Mouse (Mus musculus) forebrain, embryonic 15.5 days (tissue): ENCODE data around the gene Cpsf6. TPM values are rescaled to one million over a fixed set of nuclear protein-coding genes. Genes with fewer than 3 reads are reported as not detected.

Experiments used
- ATAC-seq: fragments of 200-750 bp; cut with Nextera tagmentation; replicated peaks from 2 replicates; pipeline ENCODE4 v1.8.0; 2017; ENCODE audit warnings: mild to moderate bottlenecking, moderate TSS enrichment, moderate library complexity
- H3K27ac ChIP-seq: fragments of 300-500 bp; sonication (generic); replicated peaks from 2 replicates; pipeline ENCODE4 v1.5.1; 2015; ENCODE audit warnings: mild to moderate bottlenecking, inconsistent platforms
- H3K27me3 ChIP-seq: fragments of 300-500 bp; sonication (generic); 2 replicates; pipeline ENCODE4 v1.6.1; 2015; ENCODE audit warnings: inconsistent platforms
- H3K36me3 ChIP-seq: fragments of 300-500 bp; sonication (generic); 2 replicates; pipeline ENCODE4 v1.6.1; 2015; ENCODE audit warnings: mild to moderate bottlenecking, inconsistent platforms
- H3K4me1 ChIP-seq: fragments of 300-500 bp; sonication (generic); 2 replicates; pipeline ENCODE4 v1.6.1; 2015; ENCODE audit warnings: inconsistent platforms
- H3K4me2 ChIP-seq: fragments of 300-500 bp; sonication (generic); replicated peaks from 2 replicates; pipeline ENCODE4 v1.6.1; 2015; ENCODE audit warnings: mild to moderate bottlenecking, inconsistent platforms
- H3K4me3 ChIP-seq: fragments of 300-500 bp; sonication (generic); 2 replicates; pipeline ENCODE4 v1.5.1; 2015; ENCODE audit warnings: mild to moderate bottlenecking, inconsistent platforms
- H3K9ac ChIP-seq: fragments of 300-500 bp; sonication (generic); replicated peaks from 2 replicates; pipeline ENCODE4 v1.6.1; 2015; ENCODE audit warnings: mild to moderate bottlenecking, inconsistent platforms
- H3K9me3 ChIP-seq: fragments of 300-500 bp; sonication (generic); 2 replicates; pipeline ENCODE4 v1.6.1; 2016; ENCODE audit warnings: inconsistent platforms
- WGBS: fragments of 180-500 bp; shearing (Covaris S2); methylation state at CpG from one replicate; pipeline ENCODE4 v1.1.7; 2015; ENCODE audit warnings: mixed read lengths; 5-methylcytosine and 5-hydroxymethylcytosine counted together
- polyA plus RNA-seq: library from polyadenylated mRNA; unstranded; fragments of >200 nt; fragmentation: Nextera tagmentation; extraction: Ambion mirVana; gene quantifications from 2 replicates; pipeline ENCODE4 v1.2.1, GENCODE M21; 2015

The Cpsf6 gene
- polyA plus RNA-seq, 1 experiment from 2014 or later = 201 TPM

- no peaks in the 10 kb centered on the region for H3K27me3 ChIP-seq
- 42% methylated on average over 6 of the region's 6 CpGs for WGBS
- no peak for ATAC-seq
These were observed 31.3 kb upstream of the Cpsf6 start for GRCm38 (mm10) chr10:117411131-117411530.

GRCm38 (mm10) chr10:117410481-117411048 lies 30.8 kb upstream of the Cpsf6 start:
- Histone ChIP-seq H3K27ac (no peak overlapping the region), H3K9me3 (no peaks in the 10 kb centered on the region), H3K4me1 (no peaks in the 10 kb centered on the region), H3K9ac (no peak overlapping the region), H3K36me3 (no peaks in the 10 kb centered on the region), H3K4me3 (no peak overlapping the region), H3K27me3 (no peaks in the 10 kb centered on the region), H3K4me2 (no peak overlapping the region)
- no peak for ATAC-seq
- WGBS = 89% methylated on average over 6 of the region's 6 CpGs

More at GRCm38 (mm10) chr10:117411131-117411530, 31.3 kb upstream of the Cpsf6 start:
- H3K9me3 ChIP-seq = no peaks in the 10 kb centered on the region
- no peaks in the 10 kb centered on the region for H3K4me1 ChIP-seq
- no peak overlapping the region for H3K27ac ChIP-seq
- no peak overlapping the region for H3K4me3 ChIP-seq
- H3K36me3 ChIP-seq = no peaks in the 10 kb centered on the region
- no peak overlapping the region for H3K9ac ChIP-seq
- H3K4me2 ChIP-seq = no peak overlapping the region

- Histone ChIP-seq H3K27ac (no peak overlapping the region), H3K4me3 (no peak overlapping the region), H3K4me2 (no peak overlapping the region), H3K27me3 (no peaks in the 10 kb centered on the region), H3K9ac (no peak overlapping the region), H3K9me3 (no peaks in the 10 kb centered on the region), H3K36me3 (no peaks in the 10 kb centered on the region), H3K4me1 (no peaks in the 10 kb centered on the region)
- ATAC-seq = no peak
- 82% methylated on average over 21 of the region's 21 CpGs for WGBS
These were observed 29.8 kb upstream of the Cpsf6 start for GRCm38 (mm10) chr10:117409373-117410354.

- H3K36me3 ChIP-seq = no peaks in the 10 kb centered on the region
- ATAC-seq = no peak
These were observed 28.9 kb upstream of the Cpsf6 start for GRCm38 (mm10) chr10:117408545-117409372.

GRCm38 (mm10) chr10:117407734-117408288 lies 28.0 kb upstream of the Cpsf6 start:
- no peak for ATAC-seq
- WGBS = 81% methylated on average over 4 of the region's 4 CpGs
- H3K4me2 ChIP-seq = no peak overlapping the region

More at GRCm38 (mm10) chr10:117408545-117409372, 28.9 kb upstream of the Cpsf6 start:
- Histone ChIP-seq H3K4me3 (no peak overlapping the region), H3K27me3 (no peaks in the 10 kb centered on the region), H3K9ac (no peak overlapping the region), H3K27ac (no peak overlapping the region), H3K4me1 (no peaks in the 10 kb centered on the region), H3K4me2 (no peak overlapping the region), H3K9me3 (no peaks in the 10 kb centered on the region)
- WGBS = 85% methylated on average over 7 of the region's 7 CpGs

GRCm38 (mm10) chr10:117406843-117407733 lies 27.3 kb upstream of the Cpsf6 start:
- no peak overlapping the region for H3K4me3 ChIP-seq
- WGBS = 90% methylated on average over 8 of the region's 8 CpGs
- no peak for ATAC-seq
- H3K27me3 ChIP-seq = no peaks in the 10 kb centered on the region
- H3K4me2 ChIP-seq = no peak overlapping the region
- H3K27ac ChIP-seq = no peak overlapping the region
- no peak overlapping the region for H3K9ac ChIP-seq
- peaks cover 8% of the 10 kb centered on the region for H3K4me1 ChIP-seq
- no peaks in the 10 kb centered on the region for H3K36me3 ChIP-seq
- H3K9me3 ChIP-seq = no peaks in the 10 kb centered on the region

More at GRCm38 (mm10) chr10:117407734-117408288, 28.0 kb upstream of the Cpsf6 start:
- no peak overlapping the region for H3K27ac ChIP-seq
- H3K27me3 ChIP-seq = no peaks in the 10 kb centered on the region
- H3K4me3 ChIP-seq = no peak overlapping the region
- peaks cover 8% of the 10 kb centered on the region for H3K4me1 ChIP-seq
- H3K9me3 ChIP-seq = no peaks in the 10 kb centered on the region
- no peaks in the 10 kb centered on the region for H3K36me3 ChIP-seq
- no peak overlapping the region for H3K9ac ChIP-seq

- H3K9ac ChIP-seq = no peak overlapping the region
- no peak for ATAC-seq
- H3K4me1 ChIP-seq = peaks cover 8% of the 10 kb centered on the region
- H3K9me3 ChIP-seq = no peaks in the 10 kb centered on the region
- H3K27ac ChIP-seq = no peak overlapping the region
- WGBS = 88% methylated on average over 5 of the region's 5 CpGs
- H3K4me2 ChIP-seq = no peak overlapping the region
- no peaks in the 10 kb centered on the region for H3K36me3 ChIP-seq
- no peak overlapping the region for H3K4me3 ChIP-seq
- no peaks in the 10 kb centered on the region for H3K27me3 ChIP-seq
These were observed 26.4 kb upstream of the Cpsf6 start for GRCm38 (mm10) chr10:117406283-117406588.

- H3K4me1 ChIP-seq = peaks cover 8% of the 10 kb centered on the region
- 89% methylated on average over 6 of the region's 6 CpGs for WGBS
- H3K4me2 ChIP-seq = no peak overlapping the region
- no peak overlapping the region for H3K9ac ChIP-seq
- no peak for ATAC-seq
- H3K9me3 ChIP-seq = no peaks in the 10 kb centered on the region
- no peak overlapping the region for H3K4me3 ChIP-seq
- no peak overlapping the region for H3K27ac ChIP-seq
- H3K27me3 ChIP-seq = no peaks in the 10 kb centered on the region
- H3K36me3 ChIP-seq = no peaks in the 10 kb centered on the region
These were observed 25.9 kb upstream of the Cpsf6 start for GRCm38 (mm10) chr10:117405526-117406282.

GRCm38 (mm10) chr10:117404384-117404783 lies 24.6 kb upstream of the Cpsf6 start:
- no peaks in the 10 kb centered on the region for H3K27me3 ChIP-seq
- peaks cover 8% of the 10 kb centered on the region for H3K4me1 ChIP-seq
- ATAC-seq = no peak
- 94% methylated on average over 6 of the region's 6 CpGs for WGBS
- no peak overlapping the region for H3K9ac ChIP-seq
- H3K27ac ChIP-seq = no peak overlapping the region
- H3K4me3 ChIP-seq = no peak overlapping the region
- no peaks in the 10 kb centered on the region for H3K9me3 ChIP-seq
- no peak overlapping the region for H3K4me2 ChIP-seq
- no peaks in the 10 kb centered on the region for H3K36me3 ChIP-seq

- no peak overlapping the region for H3K27ac ChIP-seq
- no peaks in the 10 kb centered on the region for H3K36me3 ChIP-seq
- H3K4me3 ChIP-seq = no peak overlapping the region
- peaks cover 8% of the 10 kb centered on the region for H3K4me1 ChIP-seq
- no peak overlapping the region for H3K4me2 ChIP-seq
- no peaks in the 10 kb centered on the region for H3K27me3 ChIP-seq
- no peaks in the 10 kb centered on the region for H3K9me3 ChIP-seq
- 12% methylated on average over 15 of the region's 15 CpGs for WGBS
- ATAC-seq = no peak
- H3K9ac ChIP-seq = no peak overlapping the region
These were observed 23.6 kb upstream of the Cpsf6 start for GRCm38 (mm10) chr10:117403344-117403953.
